Mouse (Mus musculus) CD8-positive naive resting alpha-beta T cell, adult 2 months (primary cell): ENCODE data around the gene Klhl40.

Source experiments
- DNase-seq, 2 experiments: peaks; one replicate each; pipeline ENCODE4 v3.0.0; 2022; ENCODE audit warnings: low read depth in 2 of 2, low spot score in 2 of 2

Gene Klhl40

GRCm38 (mm10) chr9:121776511-121776910, 896 bp upstream of the Klhl40 start:
- no peak for DNase-seq

- no peak for DNase-seq
These were observed 738 bp downstream of the Klhl40 start for GRCm38 (mm10) chr9:121778066-121778624.

DNA sequence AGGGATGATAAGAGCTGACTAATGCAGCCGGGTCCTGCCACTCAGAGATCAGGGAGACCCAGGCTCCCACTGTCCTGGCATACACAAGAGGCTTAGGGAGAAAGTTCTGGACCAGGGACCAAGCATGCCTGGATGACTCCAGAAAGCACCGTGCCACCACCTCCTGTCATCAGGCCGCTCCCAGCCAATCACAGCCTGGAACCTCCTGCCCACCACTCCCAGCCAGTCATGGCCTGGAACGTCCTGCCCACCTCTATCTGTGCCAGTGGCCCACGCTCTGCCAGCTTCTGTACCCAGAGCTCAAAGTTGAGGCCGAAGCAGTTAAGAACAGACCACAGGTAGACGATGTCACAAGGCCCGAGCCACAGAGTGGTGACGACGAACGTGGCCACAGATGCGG, 7.4 kb downstream of the Klhl40 start:
- DNase-seq = no peak

DNA sequence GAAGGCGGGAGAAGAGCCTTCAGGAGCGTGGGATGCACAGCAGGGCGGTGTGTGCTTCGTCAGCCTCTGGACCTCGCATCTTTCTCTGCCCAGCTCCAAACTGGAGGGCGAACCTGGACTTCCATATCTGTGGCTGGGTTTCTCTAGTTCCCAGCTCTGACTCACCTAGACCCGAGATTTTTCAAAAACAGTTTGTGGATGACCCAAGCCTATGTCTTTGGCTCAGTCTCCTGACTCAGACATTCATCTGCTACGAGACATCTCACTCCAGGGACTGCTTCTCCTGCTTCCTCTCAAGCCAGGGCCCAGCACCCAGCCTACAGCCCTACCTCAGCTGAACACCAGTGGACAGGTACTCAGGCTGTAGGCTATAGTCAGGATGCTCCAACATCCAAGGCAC, 7.9 kb downstream of the Klhl40 start:
- no peak for DNase-seq

DNA sequence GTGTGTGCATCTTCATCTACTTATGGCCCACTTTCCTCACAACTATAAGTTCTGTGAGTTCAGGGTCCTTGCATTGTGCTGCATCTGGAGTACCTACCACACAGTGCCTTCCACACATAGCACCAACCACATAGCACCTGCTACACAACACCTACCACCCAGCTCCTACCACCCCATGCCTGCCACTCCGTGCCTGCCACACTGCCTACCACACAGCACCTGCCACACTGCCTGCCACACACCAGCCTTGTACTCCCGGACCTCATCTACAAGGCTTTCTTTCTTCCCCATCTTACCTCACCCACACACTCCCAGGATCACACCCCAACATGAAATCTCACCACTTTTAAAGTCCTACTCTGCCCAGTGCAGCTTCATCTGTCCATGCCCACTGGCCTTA, 9.0 kb downstream of the Klhl40 start:
- DNase-seq = no peak

- DNase-seq = no peak
These were observed 13.8 kb downstream of the Klhl40 start for GRCm38 (mm10) chr9:121791206-121791605.

GRCm38 (mm10) chr9:121791757-121792521, 14.5 kb downstream of the Klhl40 start, which contains the start of gene Hhatl:
TSS of gene Hhatl (minus strand) at chr9:121792507.
- DNase-seq = no peak

GRCm38 (mm10) chr9:121794972-121795539, 17.6 kb downstream of the Klhl40 start:
- no peak for DNase-seq

GRCm38 (mm10) chr9:121797722-121798121, 20.3 kb downstream of the Klhl40 start:
- DNase-seq = no peak

DNA sequence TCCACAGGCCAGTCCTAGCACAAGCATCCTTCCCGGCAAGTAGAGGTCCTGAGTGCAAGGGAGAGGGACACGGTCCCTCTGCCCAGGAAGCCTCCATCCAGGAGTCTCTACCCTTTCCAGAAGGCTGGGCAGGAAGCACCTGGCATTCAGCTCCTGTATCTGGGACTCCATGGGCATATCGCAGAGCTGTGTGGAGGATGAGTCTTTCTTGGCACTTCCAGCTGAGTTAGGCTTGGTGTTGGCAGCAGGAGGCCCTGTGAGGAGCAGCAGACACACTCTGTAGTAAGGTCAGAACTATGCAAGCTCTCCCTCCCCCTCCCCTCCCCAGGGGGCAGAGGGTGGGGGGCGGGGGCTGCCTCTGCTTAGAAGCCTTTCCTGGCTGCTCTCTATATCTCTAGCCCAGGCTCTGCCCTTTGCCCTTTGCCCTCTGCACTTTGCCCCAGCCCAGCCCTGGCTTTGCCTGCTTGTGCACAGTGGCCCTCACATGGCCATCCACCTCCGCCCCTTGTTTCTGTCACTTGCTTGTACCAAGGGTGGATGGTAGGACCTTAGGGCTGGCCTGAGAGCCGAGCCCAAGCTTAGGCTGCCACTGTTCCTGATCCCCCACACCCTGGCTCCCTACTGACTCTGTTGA, 21.6 kb downstream of the Klhl40 start:
- DNase-seq = no peak

DNA sequence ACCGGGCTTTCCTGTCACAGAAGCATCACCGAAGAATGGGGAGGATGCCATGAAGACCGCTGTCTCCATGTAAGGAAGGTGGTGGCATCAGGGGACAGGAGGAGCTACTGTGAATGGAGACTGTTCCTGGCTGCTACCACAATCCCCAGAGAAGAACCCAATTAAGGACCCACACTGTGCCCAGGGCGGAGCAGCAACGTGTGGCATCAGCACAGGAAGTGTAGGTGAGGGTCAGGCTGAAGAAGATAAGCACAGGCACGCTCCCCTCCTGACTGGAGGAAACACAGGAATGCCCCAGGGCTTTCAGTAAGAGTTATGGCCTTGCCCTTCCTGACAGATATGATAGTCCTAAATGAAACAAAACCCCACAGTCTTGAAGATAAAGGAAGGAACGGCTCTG, 25.3 kb downstream of the Klhl40 start:
- no peak for DNase-seq

DNA sequence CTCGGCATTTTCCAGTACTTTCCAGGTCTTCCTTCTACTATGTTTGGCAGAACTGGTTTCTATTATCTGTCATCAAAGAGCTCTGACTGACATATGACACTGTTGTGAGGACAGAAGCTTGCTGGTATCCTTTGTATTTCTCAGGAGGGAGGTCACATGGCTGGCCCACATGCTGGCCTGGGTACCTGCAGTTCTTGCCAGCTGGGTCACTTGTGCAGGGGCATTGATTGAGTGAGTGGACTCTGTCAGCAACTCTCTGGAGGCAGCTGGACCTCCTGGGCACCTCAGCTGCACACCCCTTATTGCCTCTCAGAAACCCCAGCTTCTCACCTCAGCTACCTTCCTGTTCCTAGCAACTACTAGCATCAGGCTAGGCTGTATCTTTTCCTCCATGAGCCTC, 30.1 kb downstream of the Klhl40 start:
- no peak for DNase-seq

DNA sequence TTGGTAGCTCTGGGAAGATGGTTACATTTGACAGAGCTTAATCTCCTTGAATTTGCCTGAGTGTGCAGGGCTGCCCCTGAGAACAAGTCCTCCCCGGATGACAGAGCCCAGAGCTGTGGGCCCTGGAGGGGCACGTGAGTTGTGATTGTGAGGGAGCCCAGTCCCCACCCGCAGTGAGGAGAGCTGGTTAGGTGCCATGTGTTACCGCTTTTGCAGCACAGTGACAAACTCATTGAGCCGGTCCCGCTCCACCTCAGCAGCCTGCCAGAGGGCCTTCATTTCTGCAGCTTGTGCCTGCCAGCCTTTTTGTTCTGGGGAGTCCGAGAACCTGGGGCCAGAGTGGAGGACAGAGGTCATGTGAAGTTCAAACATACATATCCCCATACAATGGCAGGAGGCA, 30.5 kb downstream of the Klhl40 start:
- no peak for DNase-seq

DNA sequence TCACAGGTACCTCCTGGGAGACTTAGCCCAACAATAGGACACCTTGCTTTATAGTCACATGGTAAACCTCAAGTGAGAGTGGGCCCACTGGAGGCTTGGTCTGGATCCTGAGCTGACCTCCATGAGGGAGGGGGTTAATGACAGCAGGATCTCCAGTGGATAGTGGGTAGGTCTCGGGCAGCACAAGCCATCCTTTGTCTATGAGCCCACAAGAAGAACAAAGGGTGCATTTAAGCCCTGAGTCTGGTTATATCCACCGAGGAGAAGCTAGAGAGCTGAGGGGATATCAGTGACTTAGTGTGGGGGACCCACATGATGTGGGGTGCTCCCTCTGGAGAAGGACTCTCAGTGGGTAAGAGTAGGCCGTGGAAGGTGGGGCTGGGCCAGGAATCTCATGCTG, 31.1 kb downstream of the Klhl40 start:
- DNase-seq = no peak

GRCm38 (mm10) chr9:121810081-121810821, 32.8 kb downstream of the Klhl40 start:
- no peak for DNase-seq

DNA sequence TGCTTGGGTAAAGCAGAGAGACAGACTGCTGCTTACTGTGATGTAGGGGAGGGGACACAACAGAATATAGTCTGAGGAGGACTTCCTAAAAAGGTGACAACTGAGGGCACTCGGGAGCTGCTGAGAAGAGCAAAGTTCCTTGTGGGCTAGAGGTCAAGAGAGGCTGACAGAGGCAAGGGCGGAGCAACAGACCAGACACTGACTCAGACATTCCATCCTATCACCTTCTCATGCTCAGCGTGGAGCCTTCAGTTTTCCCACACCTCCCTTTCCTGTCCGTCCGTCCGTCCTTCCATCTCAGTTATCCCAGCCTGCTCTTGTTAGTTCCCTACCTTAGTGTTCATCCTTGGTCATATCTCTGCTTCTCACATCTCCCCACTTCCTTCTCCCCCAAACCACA, 37.8 kb downstream of the Klhl40 start:
- DNase-seq = no peak

- no peak for DNase-seq
These were observed 41.8 kb downstream of the Klhl40 start for GRCm38 (mm10) chr9:121819073-121819770.

- no peak for DNase-seq
These were observed 42.5 kb downstream of the Klhl40 start for GRCm38 (mm10) chr9:121819771-121820471.

- no peak for DNase-seq
These were observed 43.4 kb downstream of the Klhl40 start for GRCm38 (mm10) chr9:121820765-121821164.

DNA sequence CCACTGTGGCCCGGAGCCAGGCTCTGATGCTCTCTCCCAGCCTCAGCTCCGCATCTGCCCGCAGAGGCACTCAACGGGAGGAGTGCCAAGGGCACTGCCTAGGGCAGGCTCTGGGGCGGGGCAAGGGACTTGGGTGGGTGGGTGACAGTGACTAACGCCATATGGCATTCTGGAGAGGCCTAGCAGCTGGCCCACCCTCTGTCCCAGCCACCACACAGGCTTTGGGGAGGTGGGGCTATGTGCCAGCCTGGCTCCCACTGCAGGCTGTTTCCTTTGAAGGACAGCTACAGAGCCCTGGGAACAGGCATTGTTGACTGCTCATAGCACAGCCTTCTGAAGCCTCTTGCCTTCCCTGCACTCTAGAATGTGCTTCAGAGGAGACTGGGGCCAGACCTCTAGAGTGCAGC, 45.2 kb downstream of the Klhl40 start:
- no peak for DNase-seq
